Mouse (Mus musculus): ENCODE data around the gene Dtnb.

Gene Dtnb

DNA sequence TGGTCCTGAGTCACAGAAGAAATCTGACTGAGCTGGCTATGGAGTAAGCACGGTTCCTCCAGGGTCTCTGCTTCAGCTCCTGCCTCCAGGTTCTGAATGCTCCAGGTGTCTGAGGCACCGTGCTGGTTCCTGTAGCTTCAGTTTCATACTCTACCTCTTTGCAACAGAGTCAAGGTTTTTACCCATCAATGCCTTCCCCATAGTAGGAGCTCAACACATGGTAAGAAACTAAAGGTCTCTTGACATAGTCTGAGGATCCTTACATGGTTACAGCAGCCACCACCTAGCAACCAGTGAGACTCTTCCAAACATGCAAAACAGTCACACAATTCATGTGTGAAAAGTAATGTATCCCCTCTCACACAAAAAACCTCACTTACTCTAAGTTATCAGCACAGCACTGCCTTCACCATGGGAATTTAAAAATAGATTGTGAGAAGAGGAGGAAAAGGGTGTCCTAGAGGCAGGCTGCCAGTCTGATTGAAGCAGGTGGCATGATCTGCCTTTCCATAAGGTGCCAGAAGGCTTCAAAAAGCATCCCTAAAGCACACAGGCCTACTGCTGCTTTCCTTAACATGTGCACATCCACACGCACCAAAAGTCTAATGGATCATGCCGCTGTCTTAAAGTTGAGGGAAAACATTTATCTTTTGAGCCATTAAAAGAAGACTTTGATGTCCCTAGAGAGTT is 1.3 kb upstream of the Dtnb start:
- no peak for DNase-seq (ENCODE audit: extremely low read depth, low read depth, low spot score)

DNA sequence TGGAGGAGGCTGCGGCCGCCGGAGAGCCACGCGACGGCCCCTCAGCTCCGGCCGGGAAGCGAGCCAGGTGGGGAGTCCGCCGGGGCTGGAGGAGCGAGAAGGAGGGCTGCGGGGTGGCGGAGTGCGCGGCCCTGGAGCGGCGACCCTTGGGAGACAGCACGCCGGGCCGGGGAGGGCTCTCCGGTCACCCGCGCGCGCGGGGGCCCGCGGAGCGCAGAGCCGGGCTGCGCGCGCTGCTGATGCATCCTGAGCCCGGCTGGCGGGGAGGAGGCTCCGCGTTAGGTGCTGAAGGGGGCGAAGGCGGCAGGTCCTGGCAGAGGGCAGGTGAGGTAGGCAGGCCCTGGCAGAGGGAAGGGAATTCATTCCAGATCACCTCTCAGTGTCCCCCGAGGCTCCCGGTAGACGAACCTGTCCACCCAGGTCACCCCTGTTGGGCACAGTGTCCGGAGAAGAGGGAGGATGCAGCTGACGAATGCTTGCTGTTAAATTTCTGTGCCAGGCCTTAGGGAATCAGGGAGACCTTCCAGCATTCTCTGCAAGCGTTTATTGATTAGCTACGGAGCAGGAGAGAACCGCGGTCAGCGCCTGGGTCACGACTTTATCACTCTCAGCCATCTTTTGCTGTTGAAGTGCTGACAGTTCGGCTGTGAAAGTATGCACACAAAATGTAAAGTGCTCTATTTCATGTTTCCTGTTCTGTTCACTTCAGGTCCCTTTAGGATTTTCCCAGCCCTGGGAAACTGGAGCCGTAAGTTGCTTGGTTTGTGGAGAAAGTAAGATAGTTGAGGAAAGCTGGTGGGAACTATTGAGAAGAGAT is 608 bp downstream of the Dtnb start:
- no peak for DNase-seq (ENCODE audit: extremely low read depth, low read depth, low spot score)

GRCm38 (mm10) chr12:3573410-3573809 is 1.2 kb downstream of the Dtnb start:
- no peak for DNase-seq (ENCODE audit: extremely low read depth, low read depth, low spot score)

DNA sequence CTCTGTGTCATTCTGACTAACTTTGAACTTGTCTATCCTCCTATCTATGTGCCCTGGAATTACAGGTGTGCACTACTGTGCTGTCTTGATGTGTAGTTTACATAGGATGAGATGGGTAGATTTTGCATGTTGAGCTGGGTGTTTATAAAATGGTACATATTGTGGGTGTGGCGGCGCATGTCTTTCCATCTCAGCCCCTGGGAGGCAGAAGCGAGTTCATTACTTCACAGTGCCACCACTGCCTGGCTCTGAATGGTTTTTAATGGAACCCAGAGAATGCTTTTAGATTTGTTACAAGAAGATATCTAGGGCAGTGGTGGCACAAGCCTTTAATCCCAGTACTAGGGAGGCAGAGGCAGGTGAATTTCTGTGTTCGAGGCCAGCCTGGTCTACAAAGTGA is 2.5 kb downstream of the Dtnb start:
- no peak for DNase-seq (ENCODE audit: extremely low read depth, low read depth, low spot score)

DNA sequence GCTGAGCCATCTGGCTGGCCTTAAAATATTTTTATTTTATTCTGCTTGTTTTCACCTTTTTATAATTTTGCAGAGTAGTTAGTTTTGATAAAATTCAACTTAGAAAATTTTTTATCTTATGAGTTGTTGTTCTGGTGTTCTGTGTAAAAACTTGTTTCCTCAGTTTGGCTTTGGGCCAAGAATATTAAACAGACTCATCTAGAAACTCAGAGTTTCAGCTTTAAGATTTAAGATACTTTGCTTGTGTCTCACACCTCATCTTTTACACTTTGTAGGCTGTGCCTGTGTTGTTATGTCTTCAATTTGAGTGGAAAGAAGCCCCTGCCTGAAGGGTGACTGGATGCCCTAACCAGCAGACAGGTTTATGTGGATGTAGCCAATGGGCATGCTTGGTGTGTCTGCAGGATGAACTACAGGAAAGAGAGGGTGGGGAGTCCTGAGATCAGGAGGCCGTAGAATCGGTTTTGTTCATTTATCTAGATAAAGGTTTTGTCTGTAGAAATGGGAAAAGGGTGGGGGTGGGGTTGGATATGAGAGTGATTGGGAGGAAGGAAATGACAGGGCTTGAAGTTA is 7.9 kb downstream of the Dtnb start:
- DNase-seq (ENCODE audit: extremely low read depth, low read depth, low spot score), result no peak

DNA sequence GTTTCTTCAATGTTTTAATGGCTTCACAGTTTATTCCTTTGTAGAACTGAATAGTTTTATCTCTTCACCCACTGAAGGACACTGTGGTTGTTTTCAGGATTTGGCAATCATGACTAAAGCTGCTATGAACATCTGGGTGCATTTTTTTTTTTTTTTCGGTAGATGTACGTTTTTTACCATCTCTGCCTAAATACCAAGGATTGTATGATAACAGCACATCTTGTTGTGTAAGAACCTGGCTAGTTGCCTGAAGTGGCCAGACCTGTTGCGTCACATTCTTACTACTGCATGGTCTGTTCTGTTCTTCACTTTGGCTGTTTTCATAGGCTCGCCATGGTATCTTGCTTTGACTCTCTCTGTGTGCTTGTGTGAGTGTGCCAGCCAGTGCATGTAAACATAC is 10.4 kb downstream of the Dtnb start:
- no peak for DNase-seq (ENCODE audit: extremely low read depth, low read depth, low spot score)

DNA sequence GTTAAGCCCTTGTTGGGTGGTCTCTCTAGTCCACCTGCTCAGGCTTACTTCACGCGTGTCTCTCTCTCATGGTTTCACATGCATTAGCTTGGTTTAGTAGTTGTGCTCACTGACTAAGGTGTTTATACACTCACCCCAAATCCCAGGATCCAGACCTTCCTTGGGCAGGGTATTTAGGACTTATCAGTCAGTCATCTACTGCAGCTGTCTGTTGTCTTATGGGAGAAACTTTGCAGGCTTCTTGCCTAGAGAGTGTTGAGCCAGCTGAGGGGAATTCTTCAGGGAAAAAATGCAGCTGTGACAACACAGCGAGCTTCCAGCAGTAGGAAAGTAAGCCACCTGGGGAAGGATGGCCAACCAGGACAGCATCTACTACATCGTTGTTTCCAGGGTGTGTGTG is 13.3 kb downstream of the Dtnb start:
- DNase-seq (ENCODE audit: extremely low read depth, low read depth, low spot score), result no peak

DNA sequence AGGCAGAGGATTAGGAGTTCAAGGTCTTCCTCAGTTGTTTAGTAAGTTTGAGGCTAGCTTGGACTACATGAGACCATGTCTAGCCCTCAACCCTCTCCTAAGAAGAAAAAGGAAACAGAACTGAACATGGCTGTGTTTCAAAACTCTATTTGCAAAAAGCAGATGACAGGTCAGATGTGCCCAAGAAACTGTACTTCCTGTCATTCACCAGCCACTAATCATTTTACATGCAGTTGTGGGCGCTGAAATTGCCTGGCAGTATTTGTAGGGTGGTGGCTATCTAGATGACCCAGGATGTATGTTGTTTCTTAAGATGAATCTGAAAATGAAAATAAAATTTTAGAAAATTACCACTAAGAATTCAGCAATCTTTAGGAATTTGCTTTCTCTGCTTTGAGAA is 14.8 kb downstream of the Dtnb start:
- no peak for DNase-seq (ENCODE audit: extremely low read depth, low read depth, low spot score)

DNA sequence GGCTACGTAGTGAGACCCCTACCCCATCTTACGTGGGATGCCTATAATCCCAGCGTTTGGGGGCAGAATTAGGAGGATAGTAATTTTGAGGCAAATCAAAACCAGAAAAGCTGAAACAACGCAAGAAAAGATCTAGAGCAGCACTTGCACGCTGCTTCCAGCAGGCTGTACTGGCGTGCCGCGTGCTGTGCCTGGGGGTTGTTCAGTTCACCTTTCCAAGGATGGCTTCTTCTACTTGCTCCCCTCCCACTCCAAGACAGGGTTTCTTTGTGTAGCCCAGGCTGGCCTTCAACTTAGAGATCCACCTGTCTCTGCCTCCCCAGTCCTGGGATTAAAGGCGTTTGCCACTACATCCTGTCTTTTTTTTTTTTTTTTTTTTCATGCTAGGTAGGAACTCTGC is 17.9 kb downstream of the Dtnb start:
- DNase-seq (ENCODE audit: extremely low read depth, low read depth, low spot score), result no peak

GRCm38 (mm10) chr12:3591595-3591994 is 19.4 kb downstream of the Dtnb start:
- DNase-seq (ENCODE audit: extremely low read depth, low read depth, low spot score), result no peak

DNA sequence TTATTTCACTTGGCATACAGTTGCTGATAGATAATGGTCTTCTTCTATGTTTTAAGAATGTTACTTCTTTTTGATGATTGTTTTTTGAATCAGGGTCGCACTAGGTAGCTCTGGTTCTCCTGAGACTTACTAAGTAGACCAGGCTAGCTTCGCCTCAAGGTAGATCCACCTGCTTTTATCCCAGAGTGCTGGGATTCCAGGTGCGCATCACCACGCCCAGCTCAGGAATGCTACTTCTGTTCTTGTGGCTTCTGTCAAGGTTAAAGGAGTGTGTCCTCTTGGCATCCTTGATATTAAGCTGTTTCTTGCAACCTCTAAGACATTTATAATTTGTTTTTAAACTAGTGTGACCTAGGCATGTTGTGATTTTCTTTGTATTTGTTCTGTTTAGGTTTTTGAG is 30.6 kb downstream of the Dtnb start:
- DNase-seq (ENCODE audit: extremely low read depth, low read depth, low spot score), result no peak

GRCm38 (mm10) chr12:3606202-3606601 is 34.0 kb downstream of the Dtnb start:
- DNase-seq (ENCODE audit: extremely low read depth, low read depth, low spot score), result no peak

GRCm38 (mm10) chr12:3609747-3610146 is 37.6 kb downstream of the Dtnb start:
- DNase-seq (ENCODE audit: extremely low read depth, low read depth, low spot score), result no peak

- no peak for DNase-seq (ENCODE audit: extremely low read depth, low read depth, low spot score)
These were observed 39.7 kb downstream of the Dtnb start for GRCm38 (mm10) chr12:3611871-3612270.

GRCm38 (mm10) chr12:3615041-3615440 is 42.9 kb downstream of the Dtnb start:
- DNase-seq (ENCODE audit: extremely low read depth, low read depth, low spot score), result no peak

DNA sequence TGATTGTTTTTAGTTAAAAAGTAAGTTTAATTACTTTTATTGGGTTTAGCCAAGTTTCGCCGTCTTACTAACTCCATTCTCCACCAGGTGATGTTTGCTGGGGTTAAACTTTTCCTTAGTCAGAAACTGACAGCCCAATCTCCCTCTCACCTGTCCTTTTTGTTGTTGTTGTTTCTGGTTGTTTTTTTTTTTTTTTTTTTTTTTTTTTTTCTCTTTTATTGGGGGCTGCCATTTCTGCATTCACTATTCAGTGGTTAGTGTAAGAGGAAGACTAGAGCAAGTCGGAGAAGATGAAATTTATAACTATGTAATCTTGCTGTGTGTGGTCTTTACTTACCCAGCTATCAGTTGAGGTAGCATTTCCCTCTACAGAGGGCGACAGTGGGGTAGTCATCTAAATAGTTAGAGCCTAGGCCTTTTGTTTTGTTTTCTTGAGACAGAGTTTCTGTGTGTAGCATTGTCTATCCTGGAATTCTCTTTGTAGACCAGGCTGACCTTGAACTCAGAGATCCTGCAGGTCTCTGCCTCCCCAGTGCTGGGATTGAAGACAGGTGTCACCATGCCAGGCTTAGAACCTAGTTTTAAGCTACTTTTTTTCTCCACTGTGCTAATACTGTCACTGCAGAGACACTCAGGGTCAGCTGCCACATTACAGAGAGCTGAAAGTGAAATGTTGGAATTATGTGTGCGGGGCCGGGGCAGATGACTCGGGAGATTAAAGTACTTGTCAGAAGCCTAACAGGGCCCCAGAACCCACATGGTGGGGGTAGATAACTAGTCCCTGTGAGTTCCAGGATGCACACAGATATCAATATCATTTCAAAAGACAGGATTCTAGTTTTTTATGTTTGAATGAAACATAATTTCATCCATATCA is 46.2 kb downstream of the Dtnb start:
- no peak for DNase-seq (ENCODE audit: extremely low read depth, low read depth, low spot score)

DNA sequence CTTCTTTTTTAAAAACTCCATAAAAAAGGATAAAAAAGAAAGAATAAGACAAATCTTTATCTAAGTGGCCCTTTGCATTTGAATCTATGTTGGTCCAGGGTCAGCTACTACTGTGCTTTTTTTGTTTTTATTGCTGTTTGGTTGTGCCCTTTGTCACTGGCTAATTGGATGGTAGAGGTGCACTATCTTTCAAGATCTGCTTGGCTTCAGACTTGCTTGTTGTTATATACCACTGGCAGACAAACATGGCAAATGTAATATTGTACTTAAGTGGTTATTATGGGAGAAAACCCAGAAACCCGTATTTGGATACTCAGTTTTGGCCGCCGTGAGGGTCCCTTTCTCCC is 46.8 kb downstream of the Dtnb start:
- DNase-seq (ENCODE audit: extremely low read depth, low read depth, low spot score), result no peak

GRCm38 (mm10) chr12:3626880-3627279 is 54.7 kb downstream of the Dtnb start:
- no peak for DNase-seq (ENCODE audit: extremely low read depth, low read depth, low spot score)

- no peak for DNase-seq (ENCODE audit: extremely low read depth, low read depth, low spot score)
These were observed 69.8 kb downstream of the Dtnb start for GRCm38 (mm10) chr12:3641931-3642330.

- DNase-seq (ENCODE audit: extremely low read depth, low read depth, low spot score), result no peak
These were observed 84.6 kb downstream of the Dtnb start for GRCm38 (mm10) chr12:3656799-3657198.

- DNase-seq (ENCODE audit: extremely low read depth, low read depth, low spot score), result no peak
These were observed 85.1 kb downstream of the Dtnb start for GRCm38 (mm10) chr12:3657234-3657633.
